Mouse (Mus musculus) MEL (cell line): Measurements from ENCODE around the gene C2cd4d.

Experiments
- CTCF ChIP-seq, 3 experiments: IDR thresholded peaks in 2 of 3; conservative IDR thresholded peaks in 1 of 3; 2 replicates each; pipeline ENCODE4 v1.5.1; 2011 to 2012; ENCODE audit warnings: low read length in 3 of 3, low read depth in 2 of 3, mild to moderate bottlenecking in 2 of 3, improper control_type of control experiment in 1 of 3, inconsistent platforms in 1 of 3, mixed read lengths in 1 of 3, moderate library complexity in 1 of 3; ENCODE audit not compliant: control insufficient read depth in 1 of 3, insufficient read depth in 1 of 3, poor library complexity in 1 of 3, severe bottlenecking in 1 of 3
- E2F4 ChIP-seq: IDR thresholded peaks from 2 replicates; pipeline ENCODE4 v1.6.1; 2011; ENCODE audit warnings: low read depth, low read length, improper control_type of control experiment, borderline replicate concordance
- MAZ ChIP-seq: IDR thresholded peaks from 2 replicates; pipeline ENCODE4 v1.6.1; 2012; ENCODE audit warnings: low read depth, mild to moderate bottlenecking, inconsistent platforms, low read length, improper control_type of control experiment
- POLR2A ChIP-seq, 2 experiments: IDR thresholded peaks; 2 replicates each; pipeline ENCODE4 v1.6.1; 2011 to 2012; ENCODE audit warnings: low read length in 2 of 2, mild to moderate bottlenecking in 2 of 2, control low read depth in 1 of 2, improper control_type of control experiment in 1 of 2, low read depth in 1 of 2, moderate library complexity in 1 of 2; ENCODE audit not compliant: control insufficient read depth in 1 of 2, insufficient read depth in 1 of 2, poor library complexity in 1 of 2
- POLR2AphosphoS5 ChIP-seq: IDR thresholded peaks from 2 replicates; pipeline ENCODE4 v1.6.1; 2012; ENCODE audit warnings: low read depth, borderline replicate concordance, mild to moderate bottlenecking, inconsistent platforms, low read length, moderate library complexity, mixed read lengths
- ZNF384 ChIP-seq: IDR thresholded peaks from 2 replicates; pipeline ENCODE4 v1.6.1; 2012; ENCODE audit warnings: low read depth, mild to moderate bottlenecking, inconsistent platforms, low read length, improper control_type of control experiment

GRCm38 (mm10) chr3:94375146-94375545, 12.9 kb downstream of the C2cd4d start:
- TF ChIP-seq MAZ: no peak
- TF ChIP-seq POLR2A (IDR thresholded peaks at IDR 0.05; ENCODE audit: control insufficient read depth in 1 of 2, insufficient read depth in 1 of 2, low read depth in 1 of 2, low read length in 2 of 2, poor library complexity in 1 of 2): no peak
- no peak for TF ChIP-seq CTCF (IDR thresholded peaks at IDR 0.05 in 2 of 3, conservative IDR thresholded peaks at IDR 0.05 in 1 of 3; ENCODE audit: control insufficient read depth in 1 of 3, insufficient read depth in 1 of 3, low read depth in 2 of 3, low read length in 3 of 3, poor library complexity in 1 of 3, severe bottlenecking in 1 of 3)
- TF ChIP-seq E2F4: no peak
- TF ChIP-seq POLR2AphosphoS5: no peak
- peak; percentile 67 for TF ChIP-seq ZNF384
